Mouse (Mus musculus) embryonic fibroblast, embryonic 13.5 days (primary cell): ENCODE data around the gene Gm3159.
"Not testable (repeated sequence)": the region's sequence is repeated elsewhere in the genome, so short reads cannot be mapped to it uniquely, and the experiment has no call there.

Experiments used
- CTCF ChIP-seq: IDR thresholded peaks from 2 replicates; pipeline ENCODE4 v1.5.1; 2011; ENCODE audit warnings: mild to moderate bottlenecking, control low read depth, low read length, moderate library complexity, borderline replicate concordance; ENCODE audit not compliant: insufficient read depth
- POLR2A ChIP-seq: IDR thresholded peaks from 2 replicates; pipeline ENCODE4 v1.6.1; 2011; ENCODE audit warnings: low read depth, mild to moderate bottlenecking, control low read depth, low read length, moderate library complexity

- not testable (repeated sequence) for TF ChIP-seq POLR2A, CTCF
These were observed 4.3 kb upstream of the Gm3159 start for GRCm38 (mm10) chr14:4392841-4393530.
